Mouse (Mus musculus): ENCODE results near the gene Slc35f3.
"Not testable (repeated sequence)": the region's sequence is repeated elsewhere in the genome, so short reads cannot be mapped to it uniquely, and the experiment has no call there.

Slc35f3 gene

DNA sequence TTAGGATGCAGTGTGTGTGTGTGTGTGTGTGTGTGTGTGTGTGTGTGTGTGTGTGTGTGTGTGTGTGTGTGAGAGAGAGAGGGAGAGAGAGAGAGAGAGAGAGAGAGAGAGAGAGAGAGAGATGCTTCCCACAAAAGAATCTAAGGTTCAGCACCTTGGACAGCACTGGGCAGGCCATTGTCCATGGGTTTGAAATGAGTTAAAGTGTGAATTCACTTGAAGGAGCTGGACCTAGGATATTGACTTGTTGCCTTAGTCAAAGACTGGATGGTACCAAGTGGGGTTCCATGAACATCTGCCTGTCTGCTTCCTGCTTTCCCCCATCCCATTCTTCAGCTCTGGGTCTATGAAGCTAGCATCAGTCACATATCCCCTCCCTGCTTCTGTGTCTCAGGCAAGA lies 106.2 kb downstream of the Slc35f3 start:
- DNase-seq (ENCODE audit: low spot score in 2 of 2) = not testable (repeated sequence)

DNA sequence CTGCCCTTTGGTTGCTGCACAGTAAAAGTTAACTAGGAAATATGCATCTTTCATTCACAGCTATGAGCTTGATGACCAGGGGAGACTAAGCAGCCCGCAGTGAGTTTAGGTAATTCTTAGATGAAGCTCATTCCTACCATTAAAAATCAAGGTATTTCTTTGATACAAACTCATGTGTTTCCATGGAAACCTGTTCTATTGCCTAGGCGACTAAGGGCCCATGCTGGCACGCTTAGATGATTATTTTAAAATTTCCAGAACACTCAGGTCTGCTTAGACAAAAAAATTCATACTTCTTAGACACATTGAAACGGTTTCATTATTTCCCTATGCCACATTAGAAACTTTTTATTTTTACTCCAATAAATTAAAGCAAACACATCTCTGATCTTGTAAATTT lies 106.7 kb downstream of the Slc35f3 start:
- DNase-seq (ENCODE audit: low spot score in 2 of 2) = no peak

DNA sequence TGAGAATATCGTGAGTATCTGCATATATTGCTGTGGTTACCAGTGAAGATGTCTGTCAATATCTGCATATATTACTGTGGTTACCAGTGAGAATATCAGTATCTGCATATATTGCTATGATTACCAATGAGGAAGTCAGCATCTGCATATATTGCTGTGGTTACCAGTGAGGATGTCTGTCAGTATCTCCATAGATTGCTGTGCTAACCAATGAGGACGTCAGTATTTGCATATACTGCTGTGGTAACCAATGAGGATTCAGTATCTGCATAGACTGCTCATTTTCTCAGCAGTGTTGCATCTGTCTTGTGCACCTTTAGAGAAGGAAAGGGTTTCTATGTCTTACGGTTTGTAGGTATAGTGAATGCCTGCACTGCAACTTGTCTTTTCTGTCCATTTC lies 122.5 kb downstream of the Slc35f3 start:
- DNase-seq (ENCODE audit: low spot score in 2 of 2) = no peak

DNA sequence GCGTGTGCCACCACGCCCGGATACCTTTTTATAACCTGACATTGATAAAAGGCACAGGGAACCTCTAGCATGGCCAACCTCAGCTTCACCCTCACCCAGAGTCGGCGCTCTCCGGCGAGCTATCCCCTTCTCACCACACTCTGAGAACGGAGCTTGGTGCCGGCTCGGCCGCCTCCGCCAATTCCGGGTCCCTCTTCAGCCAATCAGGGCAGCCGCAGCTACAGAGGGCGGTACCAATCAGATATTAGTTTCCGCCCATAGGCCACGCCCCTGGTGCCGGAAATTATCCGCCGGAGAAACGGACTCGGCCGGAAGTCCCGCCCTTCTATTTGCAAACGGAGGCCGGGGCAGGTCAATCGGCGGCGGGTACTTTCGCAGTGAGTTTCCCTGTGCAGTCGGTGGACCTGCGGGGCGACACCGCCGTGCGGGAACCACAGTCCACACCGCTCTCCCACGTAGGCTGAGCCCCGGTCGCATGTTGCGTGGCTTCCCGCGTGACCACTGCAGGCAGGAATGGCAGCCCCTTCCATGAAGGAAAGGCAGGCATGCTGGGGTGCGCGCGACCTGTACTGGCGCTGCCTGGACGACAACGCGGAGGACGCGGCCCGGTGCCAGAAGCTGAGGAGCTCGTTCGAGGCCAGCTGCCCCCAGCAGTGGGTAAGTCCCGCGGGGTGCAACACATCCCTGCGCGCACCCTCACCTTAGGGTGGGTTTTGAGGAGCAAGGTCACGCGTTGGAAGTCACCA lies 124.0 kb downstream of the Slc35f3 start, which contains the start of gene Coa6:
Gene Coa6 (plus strand): TSS at position 342 of the 746 bp plus-strand sequence.
- DNase-seq (ENCODE audit: low spot score in 2 of 2) = peak; percentile 94 to 97

DNA sequence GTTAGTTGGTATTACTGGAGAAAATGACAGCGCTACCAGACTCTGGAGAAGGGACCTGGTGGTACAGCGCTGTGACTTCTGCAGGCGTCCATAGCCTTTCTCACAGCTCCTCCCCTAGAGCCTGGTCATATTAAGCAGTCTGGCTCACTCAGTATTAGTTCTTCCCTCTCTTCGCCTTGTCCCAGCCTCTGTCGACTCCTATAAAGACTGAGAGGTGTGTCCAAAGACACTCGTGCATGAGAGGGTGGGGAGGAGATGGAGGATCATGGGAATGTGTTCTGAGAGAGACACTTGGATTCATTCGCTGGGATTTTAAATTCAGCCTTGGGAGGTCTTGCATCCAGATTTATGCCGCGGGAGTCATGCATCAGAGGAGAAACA lies 124.6 kb downstream of the Slc35f3 start:
- no peak for DNase-seq (ENCODE audit: low spot score in 2 of 2)

DNA sequence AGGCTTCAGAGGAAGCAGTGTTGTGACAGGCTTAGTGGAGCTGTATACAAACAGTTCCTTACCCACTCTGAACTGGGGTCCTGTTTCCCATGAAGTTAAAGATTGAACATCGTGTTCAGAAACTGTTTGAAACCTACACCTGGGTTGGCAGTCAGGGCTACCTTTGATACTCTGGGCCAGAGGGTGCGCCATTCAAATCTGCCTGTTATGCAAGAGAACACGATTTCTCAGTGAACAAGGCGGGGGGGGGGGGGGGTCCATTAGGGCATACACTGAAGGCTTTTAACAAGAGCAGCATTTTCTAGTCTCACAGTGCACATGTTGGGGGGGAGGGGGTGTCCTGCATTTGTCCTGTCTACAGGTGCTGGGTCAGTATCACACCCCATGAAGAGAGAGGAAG lies 125.8 kb downstream of the Slc35f3 start:
- no peak for DNase-seq (ENCODE audit: low spot score in 2 of 2)

DNA sequence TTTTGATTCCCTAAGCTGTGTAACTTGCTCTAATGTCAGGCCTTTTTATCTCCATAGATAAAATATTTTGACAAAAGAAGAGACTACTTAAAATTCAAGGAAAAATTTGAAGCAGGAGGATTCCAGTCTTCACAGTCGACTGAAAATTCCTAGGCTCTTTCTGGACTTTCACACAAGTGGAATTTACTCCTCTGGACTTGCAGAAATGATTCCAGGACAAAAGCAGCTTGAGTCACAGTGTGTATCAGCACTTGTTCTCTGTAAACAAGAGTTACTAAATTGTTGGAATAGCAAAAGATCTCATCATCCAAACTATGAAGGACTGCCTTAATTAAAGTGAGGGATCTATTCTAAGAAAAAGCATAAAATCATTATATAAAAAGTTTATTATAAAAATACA lies 126.6 kb downstream of the Slc35f3 start:
- DNase-seq (ENCODE audit: low spot score in 2 of 2) = no peak

DNA sequence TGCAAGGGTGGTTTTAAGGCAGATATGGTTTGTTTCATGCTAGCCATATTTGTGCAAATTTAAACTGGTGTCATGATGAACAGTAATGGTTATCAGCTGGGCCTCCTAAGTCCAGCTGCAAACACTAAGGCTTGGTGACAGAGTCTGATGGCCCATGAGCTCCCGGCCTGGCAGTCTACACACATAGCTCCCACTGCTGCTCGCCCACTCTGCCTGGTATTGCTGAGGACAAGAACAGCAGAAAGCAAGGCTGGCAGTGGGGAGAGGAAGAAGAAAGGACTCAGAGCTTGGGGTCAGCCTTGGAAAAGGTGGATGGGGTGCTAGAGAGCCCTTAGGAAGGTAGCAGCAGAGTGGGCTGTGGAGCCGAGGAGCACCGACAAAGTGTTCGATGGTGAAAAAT lies 131.3 kb downstream of the Slc35f3 start:
- no peak for DNase-seq (ENCODE audit: low spot score in 2 of 2)

DNA sequence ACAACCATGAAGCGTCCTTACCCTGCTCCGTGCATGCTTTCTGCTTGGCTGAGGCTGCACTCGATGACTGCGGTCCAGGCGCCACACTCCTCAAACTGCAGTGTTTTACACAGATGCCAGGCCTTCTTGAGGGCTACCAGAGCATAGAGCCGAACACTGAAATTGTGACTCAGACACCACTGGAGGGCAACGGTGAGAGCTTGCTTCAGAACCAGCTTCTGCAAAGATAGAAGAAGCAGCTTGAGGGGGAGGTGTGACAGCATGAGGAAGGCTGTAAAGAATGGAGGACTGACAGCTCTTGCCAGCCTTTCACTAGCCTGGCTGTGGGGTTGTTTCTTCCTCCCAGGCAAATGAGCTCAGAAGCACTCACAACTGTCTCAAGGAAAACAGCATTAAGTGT lies 135.5 kb downstream of the Slc35f3 start:
- peak in 1 of 2 experiments; percentile 30 for DNase-seq (ENCODE audit: low spot score in 2 of 2)

DNA sequence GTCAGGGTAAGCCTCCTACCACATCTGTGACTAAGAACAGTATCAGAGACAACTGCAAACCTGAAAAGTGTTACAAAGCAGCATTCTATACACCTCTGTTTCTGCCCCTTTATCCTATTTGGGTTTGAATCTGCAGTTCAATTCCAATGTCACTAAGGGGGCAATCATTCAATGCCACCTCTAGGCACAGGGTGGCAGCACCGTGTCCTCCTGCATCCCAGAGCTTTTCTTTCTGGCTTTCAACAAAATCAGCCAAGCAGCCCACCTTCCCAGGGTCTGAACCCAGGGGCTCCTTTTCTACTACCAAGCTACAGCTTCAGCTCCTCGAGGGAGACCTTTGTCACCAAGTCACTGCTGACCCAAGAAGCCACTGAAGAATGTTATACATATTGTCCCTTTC lies 140.6 kb downstream of the Slc35f3 start:
- no peak for DNase-seq (ENCODE audit: low spot score in 2 of 2)
